Comparison of ENCODE assay signal across 14 mouse cellular contexts in genomic region chr1:75680366-75680765, GRCm38 (mm10).
DNase-seq lines count a peak whose midpoint lies in the region; ATAC-seq lines count a peak whose summit lies in the region.
"Had no signal": no experiment of that assay in that cellular context is flagged by ENCODE, and none has a peak within 500 bp of the region (broad histone marks: within the 10 kb centered on the region; RNA-seq: fewer than 3 reads in every experiment).

No protein-coding gene starts in this region.

- peak overlapping the region; percentile 41; the same call in 1 of the 2 replicates for H3K27ac ChIP-seq in hindbrain, embryonic 10.5 days
- no peak overlapping the region for H3K27ac ChIP-seq in hindbrain, embryonic 12.5 days
- H3K27ac ChIP-seq in forebrain, embryonic 10.5 days: peak overlapping the region; percentile 40; the same call in 1 of the 2 replicates
- H3K27ac ChIP-seq in forebrain, embryonic 14.5 days (ENCODE audit: low read depth, low read length): peak overlapping the region; percentile 55; the same call in 1 of the 2 replicates
- no peak overlapping the region for H3K27ac ChIP-seq in limb, embryonic 13.5 days
- H3K27ac ChIP-seq: embryonic facial prominence, embryonic 12.5 days; liver, embryonic 13.5 days had no signal

- H3K36me3 ChIP-seq in hindbrain, embryonic 10.5 days: no peaks in the 10 kb centered on the region
- H3K36me3 ChIP-seq in hindbrain, embryonic 12.5 days: no peaks in the 10 kb centered on the region
- H3K36me3 ChIP-seq in forebrain, embryonic 10.5 days (replicated peaks): 0 out of 2 replicates have a peak, but pooled peaks cover 3% of the 10 kb centered on the region
- H3K36me3 ChIP-seq in forebrain, embryonic 14.5 days (ENCODE audit: control insufficient read depth, insufficient read depth, low read length): no peaks in the 10 kb centered on the region
- H3K36me3 ChIP-seq in limb, embryonic 13.5 days: no peaks in the 10 kb centered on the region
- H3K36me3 ChIP-seq: embryonic facial prominence, embryonic 12.5 days; liver, embryonic 13.5 days had no signal

- no peak for DNase-seq in hindbrain, embryonic 10.5 days (ENCODE audit: low spot score)
- no peak for DNase-seq in forebrain, embryonic 10.5 days (ENCODE audit: extremely low spot score, low spot score)
- DNase-seq in forebrain, embryonic 14.5 days (ENCODE audit: low spot score): peak; percentile 71
- DNase-seq in urinary bladder, postnatal 10 days (ENCODE audit: low spot score): no peak
- no peak for DNase-seq in gastrocnemius, postnatal 14 days
- DNase-seq: cerebellum, adult 11-12 months; liver, embryonic 13.5 days; lung, postnatal 4 days; right cerebral cortex, postnatal 25 days had no signal

- H3K9me3 ChIP-seq in hindbrain, embryonic 10.5 days: peaks cover 8% of the 10 kb centered on the region
- H3K9me3 ChIP-seq in hindbrain, embryonic 12.5 days (replicated peaks): peaks cover 10% of the 10 kb centered on the region; the same call in 1 of the 2 replicates
- H3K9me3 ChIP-seq in forebrain, embryonic 10.5 days: peaks cover 16% of the 10 kb centered on the region
- H3K9me3 ChIP-seq in forebrain, embryonic 14.5 days (replicated peaks; ENCODE audit: control insufficient read depth, low read length): no peaks in the 10 kb centered on the region; the same call in 1 of the 2 replicates
- peaks cover 16% of the 10 kb centered on the region for H3K9me3 ChIP-seq in limb, embryonic 13.5 days

- no peak overlapping the region for H3K4me2 ChIP-seq in hindbrain, embryonic 12.5 days (replicated peaks)
- H3K4me2 ChIP-seq in forebrain, embryonic 14.5 days (ENCODE audit: low read length): 0 out of 2 replicates have a peak overlapping the region, but pooled peaks have one; percentile 26
- H3K4me2 ChIP-seq in limb, embryonic 13.5 days (replicated peaks): peak overlapping the region; percentile 40
- H3K4me2 ChIP-seq: embryonic facial prominence, embryonic 12.5 days; liver, embryonic 13.5 days had no signal

- no peak overlapping the region for H3K9ac ChIP-seq in hindbrain, embryonic 12.5 days
- no peak overlapping the region for H3K9ac ChIP-seq in forebrain, embryonic 14.5 days (ENCODE audit: low read length)
- H3K9ac ChIP-seq in limb, embryonic 13.5 days: 0 out of 2 replicates have a peak overlapping the region, but pooled peaks have one; percentile 19
- H3K9ac ChIP-seq: embryonic facial prominence, embryonic 12.5 days; liver, embryonic 13.5 days had no signal

- no peak for ATAC-seq in hindbrain, embryonic 12.5 days (ENCODE audit: low FRiP score)
- ATAC-seq in forebrain, embryonic 14.5 days: peak; percentile 78
- ATAC-seq in limb, embryonic 13.5 days (ENCODE audit: low FRiP score, low read depth): no peak
- ATAC-seq: activated CD4-positive, CD25-positive, alpha-beta regulatory T cell, adult 4 months; CD4-positive, CD25-positive, alpha-beta regulatory T cell, adult 4 months had no signal

- H3K4me1 ChIP-seq in hindbrain, embryonic 10.5 days (replicated peaks): peaks cover 17% of the 10 kb centered on the region
- H3K4me1 ChIP-seq in hindbrain, embryonic 12.5 days: peaks cover 5% of the 10 kb centered on the region; the same call in 1 of the 2 replicates
- peaks cover 24% of the 10 kb centered on the region for H3K4me1 ChIP-seq in forebrain, embryonic 10.5 days
- peaks cover 15% of the 10 kb centered on the region; the same call in 1 of the 2 replicates for H3K4me1 ChIP-seq in forebrain, embryonic 14.5 days (ENCODE audit: control insufficient read depth, insufficient read depth, low read length)
- H3K4me1 ChIP-seq in limb, embryonic 13.5 days: peaks cover 12% of the 10 kb centered on the region; the same call in 1 of the 2 replicates
- H3K4me1 ChIP-seq: liver, embryonic 13.5 days had no signal

- intact Hi-C loops in gastrocnemius, postnatal 14 days (cut with DNase I; ENCODE audit: low total_unique reads): no loop called here

- 39% methylated on average over 10 of the region's 10 CpGs for WGBS in hindbrain, embryonic 10.5 days
- 32% methylated on average over 10 of the region's 10 CpGs for WGBS in hindbrain, embryonic 12.5 days
- WGBS in forebrain, embryonic 10.5 days: 53% methylated on average over 10 of the region's 10 CpGs
- 11% methylated on average over 10 of the region's 10 CpGs for WGBS in forebrain, embryonic 14.5 days
- WGBS in limb, embryonic 13.5 days: 11% methylated on average over 10 of the region's 10 CpGs

- no peak overlapping the region for H3K4me3 ChIP-seq in hindbrain, embryonic 10.5 days
- no peak overlapping the region for H3K4me3 ChIP-seq in hindbrain, embryonic 12.5 days
- H3K4me3 ChIP-seq in forebrain, embryonic 10.5 days: no peak overlapping the region
- no peak overlapping the region for H3K4me3 ChIP-seq in forebrain, embryonic 14.5 days (ENCODE audit: low read depth, low read length)
- H3K4me3 ChIP-seq in limb, embryonic 13.5 days: no peak overlapping the region
- H3K4me3 ChIP-seq: embryonic facial prominence, embryonic 12.5 days; liver, embryonic 13.5 days had no signal

- H3K27me3 ChIP-seq in hindbrain, embryonic 10.5 days (ENCODE audit: insufficient read depth, poor library complexity, severe bottlenecking): no peaks in the 10 kb centered on the region
- no peaks in the 10 kb centered on the region for H3K27me3 ChIP-seq in hindbrain, embryonic 12.5 days
- H3K27me3 ChIP-seq in forebrain, embryonic 10.5 days (ENCODE audit: poor library complexity, severe bottlenecking): peaks cover 49% of the 10 kb centered on the region
- H3K27me3 ChIP-seq in forebrain, embryonic 14.5 days (replicated peaks; ENCODE audit: control insufficient read depth, insufficient read depth, low read length): no peaks in the 10 kb centered on the region
- 0 out of 2 replicates have a peak, but pooled peaks cover 3% of the 10 kb centered on the region for H3K27me3 ChIP-seq in limb, embryonic 13.5 days
- H3K27me3 ChIP-seq: embryonic facial prominence, embryonic 12.5 days; liver, embryonic 13.5 days had no signal

Comparison
In these comparisons a context has a peak if more than half of its experiments do, and no peak if none do; other contexts are left out.
1. H3K27ac ChIP-seq: peak in hindbrain, embryonic 10.5 days (single experiment), forebrain, embryonic 10.5 days (single experiment) and forebrain, embryonic 14.5 days (single experiment); none in hindbrain, embryonic 12.5 days (single experiment) and limb, embryonic 13.5 days (single experiment).